Mouse (Mus musculus): ENCODE data around the gene Btg1-ps2. TPM values are rescaled to one million over a fixed set of nuclear protein-coding genes. Genes with fewer than 3 reads are reported as not detected.
"Not testable (repeated sequence)": the region's sequence is repeated elsewhere in the genome, so short reads cannot be mapped to it uniquely, and the experiment has no call there.

Btg1-ps2 gene
- total RNA-seq (2014; rRNA removed) = not detected in 2 replicates
- not detected in 2 replicates for polyA plus RNA-seq (2012; rRNA removed)

DNA sequence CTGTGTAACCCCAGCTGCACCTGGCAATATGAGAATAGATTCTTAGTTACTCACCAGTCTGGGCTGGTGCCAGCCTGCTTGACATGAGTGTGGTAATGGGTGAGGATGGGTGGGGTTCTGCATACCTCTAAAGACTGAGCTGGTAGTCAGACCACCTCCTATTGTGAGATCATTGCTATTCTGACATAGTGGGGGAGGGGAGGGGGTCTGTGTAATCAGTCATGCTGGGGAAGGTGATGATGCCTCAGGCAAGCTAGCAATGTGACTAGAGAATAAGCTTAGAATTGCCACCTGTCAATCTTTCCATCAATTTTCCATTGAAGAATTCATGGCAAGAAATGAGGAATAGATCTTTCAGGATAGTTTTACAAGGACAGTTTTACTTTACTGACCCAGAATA is at the start of gene Btg1-ps2:
TSS of gene Btg1-ps2 (minus strand) at position 101 of the 400 bp plus-strand sequence.
- DNase-seq (ENCODE audit: extremely low read depth, low read depth, low spot score); H3K4me1 ChIP-seq (ENCODE audit: control insufficient read depth, insufficient read depth, low read length); H3K27me3 ChIP-seq (ENCODE audit: control insufficient read depth, insufficient read depth, low read length); H3K79me2 ChIP-seq (ENCODE audit: control insufficient read depth, insufficient read depth, low read length); H3K36me3 ChIP-seq (ENCODE audit: control insufficient read depth, insufficient read depth, low read length); H3K9ac ChIP-seq (ENCODE audit: low read depth, low read length); H3K4me3 ChIP-seq (ENCODE audit: insufficient read depth, low read depth, low read length); H3K27ac ChIP-seq (replicated peaks; ENCODE audit: insufficient read depth, low read depth, low read length): not testable (repeated sequence)

DNA sequence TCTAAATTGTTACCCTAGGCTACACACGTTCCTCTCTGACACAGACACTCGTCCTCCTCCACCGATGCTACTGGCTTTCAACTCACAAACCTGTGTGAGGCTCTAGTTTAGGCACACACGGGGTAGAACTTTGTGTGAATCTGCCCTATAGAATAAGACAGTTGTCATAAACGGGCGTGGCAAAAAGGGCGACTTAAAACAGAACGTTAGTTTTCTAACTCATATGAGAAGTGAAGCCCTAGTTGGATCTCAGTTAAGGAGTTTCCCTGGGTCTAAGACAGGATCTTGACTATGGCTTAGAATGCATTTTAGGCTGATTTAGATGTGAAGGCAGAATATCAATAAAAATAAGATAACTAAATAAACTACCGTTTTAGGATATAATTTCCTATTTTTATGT is 42.1 kb upstream of the Btg1-ps2 start, which contains the start of gene Rhox11:
TSS of gene Rhox11 (minus strand) at position 101 of the 400 bp plus-strand sequence.
- Histone ChIP-seq H3K27me3 (ENCODE audit: control insufficient read depth, insufficient read depth, low read length) (no peaks in the 10 kb centered on the region), H3K4me1 (ENCODE audit: control insufficient read depth, insufficient read depth, low read length) (no peaks in the 10 kb centered on the region), H3K27ac (replicated peaks; ENCODE audit: insufficient read depth, low read depth, low read length) (no peak within 1 kb of the TSS), H3K36me3 (ENCODE audit: control insufficient read depth, insufficient read depth, low read length) (no peaks in the 10 kb centered on the region), H3K79me2 (ENCODE audit: control insufficient read depth, insufficient read depth, low read length) (no peaks in the 10 kb centered on the region), H3K4me3 (ENCODE audit: insufficient read depth, low read depth, low read length) (no peak within 1 kb of the TSS), H3K9ac (ENCODE audit: low read depth, low read length) (no peak within 1 kb of the TSS)
- no peak for TF ChIP-seq POLR2A (IDR thresholded peaks at IDR 0.05; ENCODE audit: extremely low read depth, insufficient read depth, low read length)
- no peak for TF ChIP-seq CTCF (IDR thresholded peaks at IDR 0.05; ENCODE audit: low read depth, low read length)
- 82% methylated on average over 9 of the region's 9 CpGs for WGBS
- no peak for DNase-seq (ENCODE audit: extremely low read depth, low read depth, low spot score)

DNA sequence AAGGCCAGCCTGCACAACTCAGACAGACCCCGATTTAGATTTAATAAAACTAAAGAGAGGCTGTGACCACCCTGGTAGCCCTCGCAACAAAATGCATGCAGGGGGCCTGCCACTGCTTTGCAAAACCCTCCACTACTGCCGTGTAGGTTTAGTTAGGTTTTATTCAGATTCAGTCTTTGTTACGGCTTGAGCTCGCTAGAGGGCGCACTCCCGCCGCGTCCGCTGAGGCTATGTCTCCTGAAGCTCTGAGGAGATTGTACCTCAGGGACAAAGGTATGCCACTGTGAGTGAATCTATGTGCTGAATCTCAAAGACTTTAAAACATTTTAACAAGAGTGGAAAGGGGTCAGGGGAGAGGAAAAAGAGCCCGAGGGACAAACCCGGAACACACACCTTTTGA is 41.3 kb upstream of the Btg1-ps2 start:
- no peak overlapping the region for H3K9ac ChIP-seq (ENCODE audit: low read depth, low read length)
- TF ChIP-seq CTCF (IDR thresholded peaks at IDR 0.05; ENCODE audit: low read depth, low read length) (peak; percentile 87), POLR2A (IDR thresholded peaks at IDR 0.05; ENCODE audit: extremely low read depth, insufficient read depth, low read length) (no peak)
- no peaks in the 10 kb centered on the region for H3K79me2 ChIP-seq (ENCODE audit: control insufficient read depth, insufficient read depth, low read length)
- no peak overlapping the region for H3K4me3 ChIP-seq (ENCODE audit: insufficient read depth, low read depth, low read length)
- no peak overlapping the region for H3K27ac ChIP-seq (replicated peaks; ENCODE audit: insufficient read depth, low read depth, low read length)
- 6% methylated on average over 12 of the region's 12 CpGs for WGBS
- no peaks in the 10 kb centered on the region for H3K36me3 ChIP-seq (ENCODE audit: control insufficient read depth, insufficient read depth, low read length)
- peak; percentile 24 for DNase-seq (ENCODE audit: extremely low read depth, low read depth, low spot score)
- no peaks in the 10 kb centered on the region for H3K4me1 ChIP-seq (ENCODE audit: control insufficient read depth, insufficient read depth, low read length)
- no peaks in the 10 kb centered on the region for H3K27me3 ChIP-seq (ENCODE audit: control insufficient read depth, insufficient read depth, low read length)

DNA sequence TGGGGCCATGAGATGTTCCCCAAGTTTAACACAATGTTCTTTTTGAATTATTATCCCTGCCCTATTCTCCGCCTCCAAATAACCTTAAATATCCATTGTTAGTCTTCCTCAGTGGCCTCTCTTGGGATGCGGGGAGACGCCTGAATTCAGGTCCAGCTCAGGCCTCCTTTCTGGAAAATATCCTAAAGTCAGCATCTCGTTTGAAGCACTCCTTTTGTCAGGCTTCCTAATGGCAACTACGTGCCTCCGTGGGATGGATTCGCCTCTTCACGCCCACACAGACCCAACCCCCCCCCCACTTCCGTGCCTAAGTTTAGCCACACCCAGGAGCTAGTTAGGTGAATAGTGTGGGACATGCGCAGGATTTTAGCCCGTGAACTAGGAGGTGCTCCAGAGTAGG is 23.3 kb upstream of the Btg1-ps2 start, which contains the start of gene Rhox10:
TSS of gene Rhox10 (plus strand) at position 301 of the 400 bp plus-strand sequence.
- H3K79me2 ChIP-seq (ENCODE audit: control insufficient read depth, insufficient read depth, low read length) = no peaks in the 10 kb centered on the region
- 85% methylated on average over 11 of the region's 11 CpGs for WGBS
- H3K9ac ChIP-seq (ENCODE audit: low read depth, low read length) = no peak within 1 kb of the TSS
- H3K27ac ChIP-seq (replicated peaks; ENCODE audit: insufficient read depth, low read depth, low read length) = no peak within 1 kb of the TSS
- no peak for DNase-seq (ENCODE audit: extremely low read depth, low read depth, low spot score)
- no peaks in the 10 kb centered on the region for H3K4me1 ChIP-seq (ENCODE audit: control insufficient read depth, insufficient read depth, low read length)
- H3K27me3 ChIP-seq (ENCODE audit: control insufficient read depth, insufficient read depth, low read length) = no peaks in the 10 kb centered on the region
- TF ChIP-seq CTCF (IDR thresholded peaks at IDR 0.05; ENCODE audit: low read depth, low read length) (no peak), POLR2A (IDR thresholded peaks at IDR 0.05; ENCODE audit: extremely low read depth, insufficient read depth, low read length) (no peak)
- no peak within 1 kb of the TSS for H3K4me3 ChIP-seq (ENCODE audit: insufficient read depth, low read depth, low read length)
- no peaks in the 10 kb centered on the region for H3K36me3 ChIP-seq (ENCODE audit: control insufficient read depth, insufficient read depth, low read length)

DNA sequence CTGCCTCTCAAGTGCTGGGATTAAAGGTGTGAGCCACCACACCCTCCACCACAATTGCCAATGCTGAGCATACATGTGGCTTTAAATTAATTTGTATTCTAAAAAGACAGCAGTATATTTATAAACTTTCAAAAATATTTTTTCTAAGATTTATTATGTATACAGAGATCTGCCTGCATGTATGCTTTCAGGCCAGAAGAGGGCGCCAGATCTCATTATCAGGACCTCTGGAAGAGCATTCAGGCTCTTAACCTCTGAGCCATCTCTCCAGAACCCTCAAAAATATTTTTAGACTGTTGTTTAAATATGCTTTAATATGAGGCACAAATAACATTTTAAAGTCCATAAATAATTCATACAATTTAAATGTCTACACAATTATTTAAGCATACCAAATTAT is 18.6 kb upstream of the Btg1-ps2 start:
- H3K9ac ChIP-seq (ENCODE audit: low read depth, low read length) = no peak overlapping the region
- no peaks in the 10 kb centered on the region for H3K27me3 ChIP-seq (ENCODE audit: control insufficient read depth, insufficient read depth, low read length)
- TF ChIP-seq POLR2A (IDR thresholded peaks at IDR 0.05; ENCODE audit: extremely low read depth, insufficient read depth, low read length) = no peak
- TF ChIP-seq CTCF (IDR thresholded peaks at IDR 0.05; ENCODE audit: low read depth, low read length) = peak; percentile 29; the same call in 1 of the 2 replicates
- H3K36me3 ChIP-seq (ENCODE audit: control insufficient read depth, insufficient read depth, low read length) = no peaks in the 10 kb centered on the region
- H3K79me2 ChIP-seq (ENCODE audit: control insufficient read depth, insufficient read depth, low read length) = no peaks in the 10 kb centered on the region
- no peak overlapping the region for H3K4me3 ChIP-seq (ENCODE audit: insufficient read depth, low read depth, low read length)
- H3K4me1 ChIP-seq (ENCODE audit: control insufficient read depth, insufficient read depth, low read length) = no peaks in the 10 kb centered on the region
- no peak overlapping the region for H3K27ac ChIP-seq (replicated peaks; ENCODE audit: insufficient read depth, low read depth, low read length)
- peak; percentile 7 for DNase-seq (ENCODE audit: extremely low read depth, low read depth, low spot score)
- 5% methylated on average over 1 of the region's 1 CpGs for WGBS

DNA sequence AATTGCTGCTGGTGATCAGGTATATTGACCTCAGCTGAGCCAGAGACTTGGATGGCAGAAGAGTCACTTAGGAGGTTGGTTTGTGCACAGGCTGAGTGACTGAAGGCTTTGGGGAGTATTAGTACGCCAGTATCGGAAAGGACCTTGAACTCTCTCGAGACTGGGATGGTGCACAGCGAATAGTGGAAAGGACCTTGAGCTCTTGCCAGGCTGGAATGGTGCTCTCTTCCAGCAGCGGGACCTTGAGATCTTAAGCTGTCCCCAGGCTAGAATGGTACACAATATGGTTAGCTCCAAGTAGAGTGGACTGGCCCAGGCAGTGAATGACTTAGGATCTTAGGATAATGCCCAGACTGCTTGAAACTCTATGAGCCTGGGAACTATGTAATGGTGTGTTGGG is 3.2 kb downstream of the Btg1-ps2 start:
- H3K4me1 ChIP-seq (ENCODE audit: control insufficient read depth, insufficient read depth, low read length) = no peaks in the 10 kb centered on the region
- H3K79me2 ChIP-seq (ENCODE audit: control insufficient read depth, insufficient read depth, low read length) = no peaks in the 10 kb centered on the region
- 88% methylated on average over 5 of the region's 5 CpGs for WGBS
- TF ChIP-seq POLR2A (IDR thresholded peaks at IDR 0.05; ENCODE audit: extremely low read depth, insufficient read depth, low read length) (no peak), CTCF (IDR thresholded peaks at IDR 0.05; ENCODE audit: low read depth, low read length) (no peak)
- no peak overlapping the region for H3K4me3 ChIP-seq (ENCODE audit: insufficient read depth, low read depth, low read length)
- H3K27me3 ChIP-seq (ENCODE audit: control insufficient read depth, insufficient read depth, low read length) = no peaks in the 10 kb centered on the region
- no peak overlapping the region for H3K27ac ChIP-seq (replicated peaks; ENCODE audit: insufficient read depth, low read depth, low read length)
- no peak for DNase-seq (ENCODE audit: extremely low read depth, low read depth, low spot score)
- H3K9ac ChIP-seq (ENCODE audit: low read depth, low read length) = no peak overlapping the region
- H3K36me3 ChIP-seq (ENCODE audit: control insufficient read depth, insufficient read depth, low read length) = no peaks in the 10 kb centered on the region
